Mouse (Mus musculus): Measurements from ENCODE around the gene Cap1.
A peak's percentile ranks its signal among the peaks of the same experiment; 100 is the strongest.

Cap1 gene

DNA sequence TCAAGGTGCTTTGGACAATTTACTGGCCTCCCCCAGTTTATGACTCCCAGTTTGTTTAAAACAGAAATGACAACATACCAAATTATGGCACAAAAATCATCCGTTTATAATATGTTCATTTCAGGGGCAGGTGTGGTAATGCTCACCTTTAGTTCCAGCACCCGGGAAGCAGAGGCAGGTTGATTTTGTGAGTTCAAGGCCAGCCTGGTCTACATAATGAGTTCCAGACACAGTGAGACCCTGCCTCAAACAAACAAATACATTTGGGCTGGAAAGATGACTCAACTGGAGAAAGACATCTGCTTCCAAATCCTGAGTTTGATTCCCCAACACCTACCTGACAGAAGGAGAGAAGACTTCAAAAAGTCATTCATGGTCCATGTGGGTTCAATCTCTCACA lies 1.5 kb upstream of the Cap1 start:
- DNase-seq (ENCODE audit: low read depth in 1 of 2, low spot score in 2 of 2): no peak

GRCm38 (mm10) chr4:122886579-122887254 lies 861 bp upstream of the Cap1 start:
- DNase-seq (ENCODE audit: low read depth in 1 of 2, low spot score in 2 of 2): no peak

DNA sequence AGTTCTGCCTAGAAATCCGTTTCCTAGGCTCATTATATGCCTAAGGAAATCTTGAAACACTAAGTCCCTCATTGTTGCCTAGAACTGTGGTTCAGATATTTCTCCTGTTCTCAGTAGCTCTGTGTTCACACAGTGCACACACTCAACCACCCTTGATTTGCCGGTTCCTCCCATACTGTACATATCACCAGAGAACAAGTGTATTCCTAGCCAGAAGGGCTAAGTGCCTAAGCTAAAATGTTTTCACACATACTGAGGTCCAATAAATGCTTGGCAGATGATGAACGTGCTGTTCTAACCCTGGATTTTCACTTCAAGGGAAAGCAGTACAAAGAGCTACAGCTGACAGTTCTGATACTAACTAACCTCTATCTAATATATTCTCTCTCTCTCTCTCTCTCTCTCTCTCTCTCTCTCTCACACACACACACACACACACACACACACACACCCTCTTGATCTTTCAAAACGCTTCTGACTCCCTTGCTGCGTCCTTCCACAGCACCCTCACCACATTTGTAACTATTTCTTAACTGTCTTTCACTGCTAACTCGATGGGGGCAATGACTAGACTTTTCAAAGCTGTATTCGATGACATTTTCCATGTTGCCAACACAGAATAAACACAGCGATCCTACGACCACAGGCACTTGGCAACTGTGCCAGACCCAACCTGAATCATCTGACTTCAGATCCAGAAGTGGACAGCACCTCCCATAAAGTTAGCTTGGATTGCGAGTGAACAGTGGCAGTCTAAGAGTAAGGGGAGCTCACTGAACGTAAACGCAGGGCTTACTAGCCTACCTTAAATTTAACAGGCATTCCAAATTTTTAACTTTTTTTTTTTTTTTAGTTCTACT lies 1.1 kb downstream of the Cap1 start:
- no peak for DNase-seq (ENCODE audit: low read depth in 1 of 2, low spot score in 2 of 2)

- DNase-seq (ENCODE audit: low read depth in 1 of 2, low spot score in 2 of 2): no peak
Measured at GRCm38 (mm10) chr4:122884051-122884450, 1.8 kb downstream of the Cap1 start.

- no peak for DNase-seq (ENCODE audit: low read depth in 1 of 2, low spot score in 2 of 2)
Measured at GRCm38 (mm10) chr4:122883294-122883693, 2.6 kb downstream of the Cap1 start.

DNA sequence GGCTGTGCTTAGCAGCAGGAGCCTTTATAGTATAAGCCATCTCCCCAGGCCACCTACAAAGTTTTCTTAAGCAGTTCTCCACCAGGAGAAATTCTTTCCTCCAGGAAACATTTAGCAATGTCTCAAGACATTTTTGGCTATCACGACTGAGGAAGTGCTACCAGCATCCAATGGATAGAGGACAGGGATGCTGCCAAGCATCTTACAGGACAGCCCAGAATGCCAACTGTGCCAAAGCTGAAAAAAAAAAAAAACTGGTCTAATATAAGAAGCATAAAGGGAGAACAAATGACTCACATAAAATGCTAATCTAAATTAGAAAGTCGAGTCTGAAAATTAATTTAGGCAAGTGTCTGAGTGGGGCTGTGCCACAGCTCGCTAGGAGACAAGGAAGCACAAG lies 3.3 kb downstream of the Cap1 start:
- DNase-seq (ENCODE audit: low read depth in 1 of 2, low spot score in 2 of 2): no peak

DNA sequence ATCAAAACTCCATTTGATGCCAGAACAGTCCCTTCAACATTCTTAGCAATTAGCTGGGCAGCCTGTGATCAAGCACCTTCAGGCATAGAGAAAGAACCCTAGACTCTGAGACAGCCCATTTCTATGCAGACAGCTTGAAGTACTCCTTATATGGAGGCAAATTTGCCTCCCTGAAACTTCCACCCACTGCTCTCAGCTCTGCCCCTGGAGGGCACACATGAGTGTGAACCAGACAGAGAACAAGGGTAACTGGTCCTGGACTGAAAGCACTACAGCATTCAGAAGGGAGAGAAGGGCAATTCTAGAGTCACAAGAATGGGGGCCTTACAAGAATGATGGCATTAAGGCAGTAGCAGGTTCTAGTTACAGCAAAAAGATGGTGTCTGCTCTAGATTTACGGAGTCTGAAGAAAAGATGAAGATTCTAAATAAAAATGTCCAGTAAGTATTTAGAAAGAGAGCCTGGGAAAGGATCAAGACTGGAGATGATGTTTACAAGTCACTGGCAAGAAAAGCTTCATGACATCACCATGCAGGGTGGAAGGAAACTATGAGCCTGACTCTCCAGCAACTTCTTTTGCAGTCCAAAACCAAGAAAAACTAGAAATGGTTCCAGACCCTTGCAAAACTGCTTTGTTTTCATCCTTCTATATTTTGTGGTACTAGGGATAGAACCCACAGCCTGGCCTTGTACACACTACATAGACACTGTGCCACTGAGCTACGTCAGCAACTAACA lies 7.4 kb downstream of the Cap1 start:
- no peak for DNase-seq (ENCODE audit: low read depth in 1 of 2, low spot score in 2 of 2)

GRCm38 (mm10) chr4:122873512-122873911 lies 12.3 kb downstream of the Cap1 start:
- DNase-seq (ENCODE audit: low read depth in 1 of 2, low spot score in 2 of 2): no peak

DNA sequence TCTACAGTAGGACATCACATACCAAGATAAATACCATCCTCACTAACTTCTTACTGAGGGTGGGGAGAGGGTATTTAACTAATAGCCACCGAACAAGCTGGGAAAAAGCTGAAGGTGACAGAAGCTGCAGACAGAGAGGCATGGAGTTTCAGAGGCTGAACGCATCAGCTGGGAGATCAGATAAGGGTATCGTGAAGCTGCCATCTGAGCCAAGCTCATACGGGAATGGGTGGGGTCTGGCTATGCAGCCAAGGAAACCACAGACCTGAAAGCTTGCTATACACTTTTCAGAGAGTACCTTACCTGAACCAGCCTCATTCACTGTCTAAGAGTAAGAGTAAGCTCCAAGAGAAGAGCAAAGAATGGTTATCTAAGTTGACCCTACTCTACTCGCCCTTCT lies 12.9 kb downstream of the Cap1 start:
- DNase-seq (ENCODE audit: low read depth in 1 of 2, low spot score in 2 of 2): no peak

DNA sequence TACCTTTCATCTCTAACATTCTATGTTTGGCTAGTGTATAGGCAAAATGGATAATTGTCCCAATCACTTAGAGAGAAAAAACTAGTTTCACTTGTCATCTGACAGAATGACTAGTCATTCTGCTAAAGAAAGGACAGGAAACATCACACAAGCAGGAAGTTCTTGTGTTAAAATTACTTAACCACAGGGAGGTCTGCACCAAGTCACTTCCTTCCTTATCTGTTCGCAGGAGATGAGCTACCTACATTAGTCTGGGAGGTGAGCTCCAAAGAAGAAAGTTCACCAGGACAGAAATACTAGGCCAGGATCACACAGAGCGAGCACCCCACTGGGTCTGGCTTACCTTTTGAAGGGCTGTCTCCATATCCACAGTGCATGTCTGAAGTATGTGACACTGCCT lies 13.9 kb downstream of the Cap1 start:
- no peak for DNase-seq (ENCODE audit: low read depth in 1 of 2, low spot score in 2 of 2)

DNA sequence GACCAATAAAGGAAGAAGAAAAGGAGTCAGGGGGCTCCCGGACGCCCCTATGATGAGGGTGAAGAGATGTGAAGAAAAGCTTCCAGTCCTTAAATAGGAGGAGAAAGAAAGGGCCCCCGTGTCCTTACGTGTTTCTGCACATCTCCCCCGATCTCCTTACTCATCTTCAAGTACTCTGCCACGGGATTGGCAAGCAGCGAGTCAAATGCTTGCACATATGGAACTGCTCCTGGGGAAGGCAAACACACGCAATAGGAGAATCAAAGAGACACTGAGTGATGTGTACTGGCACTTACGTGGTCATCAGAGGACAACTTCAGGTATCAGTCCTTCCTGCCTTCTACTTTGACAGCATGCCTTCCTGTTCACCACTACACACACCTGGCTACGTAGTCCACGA lies 14.6 kb downstream of the Cap1 start:
- DNase-seq (ENCODE audit: low read depth in 1 of 2, low spot score in 2 of 2): no peak

GRCm38 (mm10) chr4:122870741-122871140 lies 15.1 kb downstream of the Cap1 start:
- DNase-seq (ENCODE audit: low read depth in 1 of 2, low spot score in 2 of 2): no peak

DNA sequence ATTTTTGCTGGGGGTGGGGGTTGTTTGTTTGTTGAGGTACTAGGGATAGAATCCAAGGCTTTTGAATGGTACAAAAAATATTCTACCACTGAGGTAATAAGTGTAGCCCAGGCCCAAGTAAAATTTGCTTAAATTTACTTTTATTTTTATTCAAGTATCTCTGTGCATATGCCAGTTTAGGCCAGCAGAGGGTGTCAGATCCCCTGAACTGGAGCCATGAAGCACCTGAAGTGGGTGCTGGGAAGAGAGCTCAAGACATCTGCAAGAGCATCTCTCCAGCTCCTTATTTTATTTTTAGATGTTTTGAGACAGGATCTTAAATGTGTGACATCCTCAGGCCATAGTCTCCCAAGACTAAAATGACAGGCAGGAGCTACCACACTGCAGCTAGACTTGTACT lies 15.8 kb downstream of the Cap1 start:
- DNase-seq (ENCODE audit: low read depth in 1 of 2, low spot score in 2 of 2): no peak

DNA sequence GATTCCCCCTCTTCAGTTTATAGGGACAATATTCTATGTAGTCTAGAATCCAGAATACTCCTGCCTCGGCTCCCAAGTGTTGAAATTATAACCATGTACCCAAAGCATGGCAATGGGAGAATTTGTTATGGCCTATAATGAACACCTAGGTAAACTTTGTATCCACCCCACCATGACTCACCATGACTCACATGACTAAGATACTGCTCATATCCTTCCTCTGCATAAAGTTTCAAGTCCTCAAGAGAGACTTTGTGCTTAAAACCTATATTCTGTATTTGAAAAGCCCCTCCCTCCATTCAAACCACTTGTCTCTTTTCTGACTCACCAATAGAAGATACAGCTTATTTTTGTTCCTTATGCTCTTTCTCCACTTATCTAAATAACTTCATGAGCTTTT lies 17.8 kb downstream of the Cap1 start:
- DNase-seq (ENCODE audit: low read depth in 1 of 2, low spot score in 2 of 2): no peak

DNA sequence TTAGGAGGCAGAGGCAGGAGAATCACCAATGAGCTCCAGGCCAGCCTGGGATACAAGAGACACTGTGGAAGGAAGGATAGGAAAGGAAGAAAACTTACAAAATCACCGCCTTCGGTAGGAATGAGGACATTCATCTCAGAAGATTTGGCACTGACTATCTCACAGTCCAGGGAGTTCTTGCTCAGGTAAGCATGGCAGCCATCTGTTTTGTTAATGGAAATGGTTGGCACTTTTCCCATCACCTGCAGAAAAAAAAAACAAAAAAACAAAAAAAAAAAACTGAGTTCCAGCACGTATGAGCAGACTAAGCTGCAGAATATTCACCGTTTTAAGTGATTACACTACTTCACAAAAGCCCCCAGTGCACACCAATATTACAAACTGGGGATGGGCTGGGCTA lies 24.0 kb downstream of the Cap1 start:
- no peak for DNase-seq (ENCODE audit: low read depth in 1 of 2, low spot score in 2 of 2)

DNA sequence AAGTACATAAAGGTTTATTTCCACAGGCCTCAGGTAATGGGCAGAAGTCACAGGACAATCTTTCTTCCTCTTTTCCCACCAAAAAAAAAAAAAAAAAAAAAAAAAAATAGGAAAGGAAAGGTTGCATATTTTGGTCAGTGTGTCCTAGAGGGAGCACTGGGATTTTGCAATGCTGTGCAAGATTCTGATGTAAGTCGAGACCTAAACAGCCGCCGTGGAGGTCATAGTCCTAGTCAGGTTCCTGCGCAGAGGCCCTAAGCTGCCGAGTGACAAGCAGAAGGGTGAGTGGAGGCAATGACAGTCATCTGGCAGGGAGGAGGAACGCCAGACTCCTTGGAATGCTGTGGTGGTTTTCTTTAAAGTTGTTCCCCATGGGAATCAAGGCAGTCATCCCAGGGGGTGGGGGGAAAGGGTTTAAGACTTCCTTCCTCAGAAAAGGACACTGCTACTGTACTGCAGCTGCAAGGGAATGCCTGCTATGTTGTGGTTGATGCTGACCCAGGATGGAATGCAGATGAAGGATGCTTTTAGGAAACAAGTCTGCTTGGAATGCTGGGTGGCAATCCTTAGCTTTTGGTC lies 26.7 kb downstream of the Cap1 start:
- DNase-seq (ENCODE audit: low read depth in 1 of 2, low spot score in 2 of 2): no peak

DNA sequence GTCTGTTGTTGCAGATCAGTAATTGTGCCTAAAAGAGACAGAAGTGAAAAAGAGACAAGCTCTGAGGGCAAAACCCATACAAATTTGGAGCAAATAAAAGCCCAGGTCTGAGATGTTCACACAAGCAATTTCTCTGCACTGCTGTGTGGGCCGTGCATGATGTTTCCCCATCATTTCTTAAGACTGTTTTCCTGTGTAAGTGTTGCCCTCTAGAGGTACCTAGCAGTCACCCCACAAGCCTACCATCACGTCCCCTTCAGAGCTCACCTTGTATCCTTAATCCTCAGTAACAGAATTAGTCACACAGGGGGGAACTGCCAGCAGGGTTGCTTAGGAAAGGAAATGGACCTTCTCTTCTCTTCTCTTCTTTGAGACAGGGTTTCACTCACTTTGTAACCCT lies 27.9 kb downstream of the Cap1 start:
- no peak for DNase-seq (ENCODE audit: low read depth in 1 of 2, low spot score in 2 of 2)

DNA sequence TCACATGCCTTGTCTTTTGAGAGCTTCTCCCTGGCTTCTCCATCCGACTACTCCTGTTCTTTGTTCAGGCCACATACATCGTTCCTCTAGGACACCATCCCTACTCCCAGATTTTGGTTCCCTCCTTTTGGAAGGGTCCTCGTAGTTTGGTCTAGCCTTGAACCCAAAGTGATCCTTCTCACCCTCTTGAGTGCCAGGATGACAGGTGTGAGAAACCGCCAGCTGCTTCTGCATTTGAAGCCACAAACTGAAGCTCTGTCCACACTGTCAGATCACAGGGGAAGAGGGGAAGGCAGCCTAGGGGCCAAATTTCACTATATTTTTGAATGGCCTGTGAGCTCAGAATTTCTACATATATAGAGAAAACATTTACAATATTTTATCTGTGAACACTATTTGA lies 31.1 kb downstream of the Cap1 start:
- no peak for DNase-seq (ENCODE audit: low read depth in 1 of 2, low spot score in 2 of 2)

- peak; percentile 45 to 52 for DNase-seq (ENCODE audit: low read depth in 1 of 2, low spot score in 2 of 2)
Measured at GRCm38 (mm10) chr4:122853691-122854090, 32.2 kb downstream of the Cap1 start.

DNA sequence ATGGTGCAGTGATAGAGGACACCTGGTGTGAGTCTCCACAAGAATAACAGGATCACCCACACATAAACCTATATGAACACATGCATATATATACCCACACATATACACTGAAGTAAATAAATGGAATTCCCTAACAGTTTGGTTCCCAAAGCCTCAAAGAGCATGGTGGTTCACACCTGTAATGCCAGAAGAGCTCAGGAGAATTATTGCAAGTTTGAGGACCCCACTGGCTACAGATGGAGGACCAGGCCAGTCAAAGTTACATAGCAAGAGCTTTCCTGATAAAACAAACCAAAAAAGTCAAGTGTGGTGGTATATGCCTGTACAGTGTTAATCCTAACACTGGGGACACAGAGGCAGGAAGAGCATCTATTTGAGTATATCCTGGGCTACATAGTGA lies 34.3 kb downstream of the Cap1 start:
- no peak for DNase-seq (ENCODE audit: low read depth in 1 of 2, low spot score in 2 of 2)

DNA sequence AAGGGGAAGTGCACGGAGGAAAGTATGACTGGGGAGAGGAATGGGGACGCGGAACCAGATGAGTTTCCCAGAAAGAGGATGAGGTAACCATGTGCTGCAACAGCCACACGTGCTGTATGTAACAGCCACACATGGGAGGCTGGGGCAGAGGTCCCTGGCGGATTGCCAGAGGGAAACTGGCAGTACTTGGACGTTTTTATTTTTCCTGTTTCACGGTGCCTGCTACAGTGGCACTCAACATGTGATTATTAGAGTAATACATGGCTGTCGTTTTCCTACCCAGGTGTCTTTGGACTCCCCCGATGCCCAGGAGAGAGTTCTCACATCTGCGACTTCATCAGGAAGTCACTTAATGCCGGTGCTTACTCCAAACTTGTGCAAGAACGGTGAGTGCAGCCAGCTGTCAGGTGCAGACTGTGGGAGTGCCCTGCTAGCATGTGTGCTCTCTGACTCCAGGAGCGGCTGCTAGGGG lies 37.7 kb downstream of the Cap1 start:
- DNase-seq (ENCODE audit: low read depth in 1 of 2, low spot score in 2 of 2): peak; percentile 60 to 77

DNA sequence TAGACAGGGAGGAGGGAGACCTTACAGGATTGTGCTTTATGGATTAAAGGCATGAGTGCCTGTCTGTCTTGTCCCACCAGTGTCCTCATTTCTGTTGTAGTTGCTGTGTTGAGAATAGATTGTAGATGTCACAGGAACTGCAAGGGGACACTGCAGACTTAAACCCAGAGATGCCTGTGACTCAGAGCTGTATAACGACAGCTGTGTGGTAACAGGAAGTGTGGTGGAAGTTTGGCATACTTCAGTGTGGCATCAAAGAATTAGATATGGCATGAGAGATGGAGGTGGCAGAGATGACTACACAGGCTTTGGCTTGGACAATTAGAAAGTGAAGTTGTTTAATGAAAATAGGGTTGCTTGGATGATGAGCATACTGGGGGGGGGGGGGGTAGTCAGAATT lies 47.4 kb downstream of the Cap1 start:
- DNase-seq (ENCODE audit: low read depth in 1 of 2, low spot score in 2 of 2): no peak
